Mouse (Mus musculus) forebrain, embryonic 13.5 days (tissue): ENCODE data around the gene Dapk1. TPM values are rescaled to one million over a fixed set of nuclear protein-coding genes. Genes with fewer than 3 reads are reported as not detected.

Experiments
- ATAC-seq: fragments of 200-750 bp; cut with Nextera tagmentation; 2 replicates; pipeline ENCODE4 v1.8.0; 2017
- H3K27ac ChIP-seq: fragments of 300-500 bp; sonication (generic); 2 replicates; pipeline ENCODE4 v1.5.1; 2015; ENCODE audit warnings: inconsistent platforms, mild to moderate bottlenecking, moderate library complexity
- H3K27me3 ChIP-seq: fragments of 300-500 bp; sonication (generic); 2 replicates; pipeline ENCODE4 v1.6.1; 2015; ENCODE audit warnings: mild to moderate bottlenecking, inconsistent platforms
- H3K36me3 ChIP-seq: fragments of 300-500 bp; sonication (generic); 2 replicates; pipeline ENCODE4 v1.6.1; 2015; ENCODE audit warnings: mild to moderate bottlenecking, inconsistent platforms; ENCODE audit not compliant: poor library complexity, severe bottlenecking
- H3K4me1 ChIP-seq: fragments of 300-500 bp; sonication (generic); 2 replicates; pipeline ENCODE4 v1.6.1; 2015; ENCODE audit warnings: inconsistent platforms
- H3K4me2 ChIP-seq: fragments of 300-500 bp; sonication (generic); 2 replicates; pipeline ENCODE4 v1.6.1; 2015; ENCODE audit warnings: inconsistent platforms, mild to moderate bottlenecking, moderate library complexity
- H3K4me3 ChIP-seq: fragments of 300-500 bp; sonication (generic); 2 replicates; pipeline ENCODE4 v1.5.1; 2015; ENCODE audit warnings: mild to moderate bottlenecking, inconsistent platforms
- H3K9ac ChIP-seq: fragments of 300-500 bp; sonication (generic); 2 replicates; pipeline ENCODE4 v1.6.1; 2015; ENCODE audit warnings: mild to moderate bottlenecking, inconsistent platforms
- H3K9me3 ChIP-seq: fragments of 300-500 bp; sonication (generic); replicated peaks from 2 replicates; pipeline ENCODE4 v1.6.1; 2016; ENCODE audit warnings: inconsistent platforms
- WGBS: fragments of 180-500 bp; shearing (Covaris S2); methylation state at CpG from one replicate; pipeline ENCODE4 v1.1.7; 2015; 5-methylcytosine and 5-hydroxymethylcytosine counted together
- polyA plus RNA-seq: library from polyadenylated mRNA; unstranded; fragments of >200 nt; fragmentation: Nextera tagmentation; extraction: Ambion mirVana; gene quantifications from 2 replicates; pipeline ENCODE4 v1.2.1, GENCODE M21; 2015

Gene Dapk1
- 37.0 and 38.6 TPM in 2 replicates for polyA plus RNA-seq

- H3K4me3 ChIP-seq, result peak within 1 kb of the TSS; percentile 89
- H3K27me3 ChIP-seq, result no peaks in the 10 kb centered on the region
- WGBS, result under 1% methylated on average over 63 of the region's 90 CpGs
- peak within 1 kb of the TSS; percentile 95 for H3K27ac ChIP-seq
- H3K4me1 ChIP-seq, result peaks cover 29% of the 10 kb centered on the region
- H3K4me2 ChIP-seq, result peak within 1 kb of the TSS; percentile 74
- peak within 1 kb of the TSS; percentile 94 for H3K9ac ChIP-seq
- peak; percentile 88 for ATAC-seq
- peaks cover 25% of the 10 kb centered on the region for H3K36me3 ChIP-seq
- H3K9me3 ChIP-seq, result no peaks in the 10 kb centered on the region
These were observed at the start of gene Dapk1 for GRCm38 (mm10) chr13:60601436-60602415. Dapk1 (plus strand) TSS chr13:60601947.

GRCm38 (mm10) chr13:60553326-60553725 lies 48.4 kb upstream of the Dapk1 start:
- no peaks in the 10 kb centered on the region for H3K4me1 ChIP-seq
- H3K36me3 ChIP-seq, result no peaks in the 10 kb centered on the region
- no peak for ATAC-seq
- H3K9ac ChIP-seq, result no peak overlapping the region
- WGBS, result 71% methylated on average over 3 of the region's 3 CpGs
- no peak overlapping the region for H3K27ac ChIP-seq
- no peaks in the 10 kb centered on the region for H3K9me3 ChIP-seq
- no peak overlapping the region for H3K4me2 ChIP-seq
- no peak overlapping the region for H3K4me3 ChIP-seq
- H3K27me3 ChIP-seq, result no peaks in the 10 kb centered on the region

GRCm38 (mm10) chr13:60556476-60556875 lies 45.3 kb upstream of the Dapk1 start:
- Histone ChIP-seq H3K4me2 (no peak overlapping the region), H3K27ac (no peak overlapping the region)
- ATAC-seq, result no peak

GRCm38 (mm10) chr13:60556911-60557310 lies 44.8 kb upstream of the Dapk1 start:
- Histone ChIP-seq H3K4me3 (no peak overlapping the region), H3K4me1 (no peaks in the 10 kb centered on the region), H3K9me3 (no peaks in the 10 kb centered on the region), H3K4me2 (no peak overlapping the region), H3K36me3 (no peaks in the 10 kb centered on the region), H3K27ac (no peak overlapping the region), H3K9ac (no peak overlapping the region), H3K27me3 (no peaks in the 10 kb centered on the region)
- no peak for ATAC-seq

More at GRCm38 (mm10) chr13:60556476-60556875, 45.3 kb upstream of the Dapk1 start:
- Histone ChIP-seq H3K27me3 (no peaks in the 10 kb centered on the region), H3K4me3 (no peak overlapping the region), H3K36me3 (no peaks in the 10 kb centered on the region), H3K4me1 (no peaks in the 10 kb centered on the region), H3K9ac (no peak overlapping the region), H3K9me3 (no peaks in the 10 kb centered on the region)

GRCm38 (mm10) chr13:60564303-60564702 lies 37.4 kb upstream of the Dapk1 start:
- H3K9me3 ChIP-seq, result no peaks in the 10 kb centered on the region
- no peaks in the 10 kb centered on the region for H3K36me3 ChIP-seq
- no peak overlapping the region for H3K4me2 ChIP-seq
- no peaks in the 10 kb centered on the region for H3K4me1 ChIP-seq
- no peak overlapping the region for H3K9ac ChIP-seq
- no peak overlapping the region for H3K27ac ChIP-seq
- H3K27me3 ChIP-seq, result no peaks in the 10 kb centered on the region
- H3K4me3 ChIP-seq, result no peak overlapping the region
- 76% methylated on average over 6 of the region's 6 CpGs for WGBS
- ATAC-seq, result no peak

GRCm38 (mm10) chr13:60568934-60569548 lies 32.7 kb upstream of the Dapk1 start:
- no peak for ATAC-seq
- Histone ChIP-seq H3K36me3 (no peaks in the 10 kb centered on the region), H3K27ac (no peak overlapping the region), H3K4me2 (no peak overlapping the region), H3K4me1 (no peaks in the 10 kb centered on the region), H3K9me3 (peaks cover 6% of the 10 kb centered on the region; the same call in 1 of the 2 replicates), H3K4me3 (no peak overlapping the region), H3K9ac (no peak overlapping the region), H3K27me3 (no peaks in the 10 kb centered on the region)
- whole genome bisulfite sequencing, result 94% methylated on average over 1 of the region's 1 CpGs

GRCm38 (mm10) chr13:60569549-60569941 lies 32.2 kb upstream of the Dapk1 start:
- Histone ChIP-seq H3K27ac (no peak overlapping the region), H3K9ac (no peak overlapping the region), H3K9me3 (peaks cover 6% of the 10 kb centered on the region; the same call in 1 of the 2 replicates), H3K4me3 (no peak overlapping the region), H3K4me1 (no peaks in the 10 kb centered on the region), H3K27me3 (no peaks in the 10 kb centered on the region), H3K4me2 (no peak overlapping the region), H3K36me3 (no peaks in the 10 kb centered on the region)
- WGBS, result 100% methylated on average over 1 of the region's 1 CpGs
- ATAC-seq, result no peak

GRCm38 (mm10) chr13:60573541-60573940 lies 28.2 kb upstream of the Dapk1 start:
- Histone ChIP-seq H3K36me3 (no peaks in the 10 kb centered on the region), H3K9me3 (peaks cover 6% of the 10 kb centered on the region; the same call in 1 of the 2 replicates), H3K4me2 (no peak overlapping the region), H3K27ac (no peak overlapping the region), H3K27me3 (no peaks in the 10 kb centered on the region), H3K4me1 (no peaks in the 10 kb centered on the region), H3K9ac (no peak overlapping the region), H3K4me3 (no peak overlapping the region)
- 85% methylated on average over 3 of the region's 3 CpGs for WGBS
- ATAC-seq, result no peak

GRCm38 (mm10) chr13:60573971-60574370 lies 27.8 kb upstream of the Dapk1 start:
- ATAC-seq, result no peak
- no peaks in the 10 kb centered on the region for H3K27me3 ChIP-seq
- 86% methylated on average over 8 of the region's 8 CpGs for WGBS

GRCm38 (mm10) chr13:60578541-60578940 lies 23.2 kb upstream of the Dapk1 start:
- Histone ChIP-seq H3K9ac (no peak overlapping the region), H3K27ac (no peak overlapping the region), H3K9me3 (no peaks in the 10 kb centered on the region), H3K4me2 (no peak overlapping the region), H3K4me3 (no peak overlapping the region), H3K36me3 (no peaks in the 10 kb centered on the region), H3K4me1 (no peaks in the 10 kb centered on the region), H3K27me3 (no peaks in the 10 kb centered on the region)
- ATAC-seq, result no peak
- WGBS, result 80% methylated on average over 3 of the region's 3 CpGs

More at GRCm38 (mm10) chr13:60573971-60574370, 27.8 kb upstream of the Dapk1 start:
- no peak overlapping the region for H3K4me3 ChIP-seq
- H3K4me1 ChIP-seq, result no peaks in the 10 kb centered on the region
- no peak overlapping the region for H3K9ac ChIP-seq
- H3K9me3 ChIP-seq, result peaks cover 6% of the 10 kb centered on the region; the same call in 1 of the 2 replicates
- H3K4me2 ChIP-seq, result no peak overlapping the region
- H3K27ac ChIP-seq, result no peak overlapping the region
- no peaks in the 10 kb centered on the region for H3K36me3 ChIP-seq

GRCm38 (mm10) chr13:60594866-60595265 lies 6.9 kb upstream of the Dapk1 start:
- WGBS, result 88% methylated on average over 3 of the region's 3 CpGs
- Histone ChIP-seq H3K27ac (no peak overlapping the region), H3K9ac (no peak overlapping the region), H3K9me3 (no peaks in the 10 kb centered on the region), H3K4me3 (no peak overlapping the region), H3K4me2 (no peak overlapping the region), H3K36me3 (no peaks in the 10 kb centered on the region), H3K4me1 (no peaks in the 10 kb centered on the region), H3K27me3 (no peaks in the 10 kb centered on the region)
- no peak for ATAC-seq

GRCm38 (mm10) chr13:60595519-60595918 lies 6.2 kb upstream of the Dapk1 start:
- Histone ChIP-seq H3K4me3 (no peak overlapping the region), H3K9ac (no peak overlapping the region), H3K9me3 (no peaks in the 10 kb centered on the region), H3K4me1 (no peaks in the 10 kb centered on the region), H3K36me3 (no peaks in the 10 kb centered on the region), H3K27ac (no peak overlapping the region), H3K4me2 (no peak overlapping the region), H3K27me3 (no peaks in the 10 kb centered on the region)
- no peak for ATAC-seq
- WGBS, result 92% methylated on average over 6 of the region's 6 CpGs
